Mouse (Mus musculus) limb, embryonic 14.5 days (tissue): ENCODE measurements around the gene Nup160. TPM values are rescaled to one million over a fixed set of nuclear protein-coding genes. Genes with fewer than 3 reads are reported as not detected.

Source experiments
- ATAC-seq: fragments of 200-750 bp; cut with Nextera tagmentation; 2 replicates; pipeline ENCODE4 v1.8.0; 2017; ENCODE audit warnings: low read depth, moderate number of reproducible peaks, moderate TSS enrichment; ENCODE audit not compliant: low FRiP score
- DNase-seq: peaks from one replicate; pipeline ENCODE4 v3.0.0-alpha.2; 2015; ENCODE audit warnings: low spot score
- H3K27ac ChIP-seq: fragments of 300-500 bp; sonication (generic); replicated peaks from 2 replicates; pipeline ENCODE4 v1.5.1; 2014; ENCODE audit warnings: low read depth, mild to moderate bottlenecking, low read length, moderate library complexity, mixed read lengths
- H3K27me3 ChIP-seq: fragments of 300-500 bp; sonication (generic); 2 replicates; pipeline ENCODE4 v1.6.1; 2014; ENCODE audit warnings: low read length, mixed read lengths; ENCODE audit not compliant: control insufficient read depth, insufficient read depth
- H3K36me3 ChIP-seq: fragments of 300-500 bp; sonication (generic); 2 replicates; pipeline ENCODE4 v1.6.1; 2014; ENCODE audit warnings: mild to moderate bottlenecking, low read length, moderate library complexity, mixed read lengths; ENCODE audit not compliant: control insufficient read depth, insufficient read depth
- H3K4me1 ChIP-seq: fragments of 300-500 bp; sonication (generic); 2 replicates; pipeline ENCODE4 v1.6.1; 2014; ENCODE audit warnings: antibody characterized with exemption, low read length, mixed read lengths; ENCODE audit not compliant: control insufficient read depth, insufficient read depth
- H3K4me2 ChIP-seq: fragments of 300-500 bp; sonication (generic); replicated peaks from 2 replicates; pipeline ENCODE4 v1.6.1; 2014; ENCODE audit warnings: low read depth, mild to moderate bottlenecking, low read length, moderate library complexity; ENCODE audit not compliant: severe bottlenecking
- H3K4me3 ChIP-seq: fragments of 300-500 bp; sonication (generic); replicated peaks from 2 replicates; pipeline ENCODE4 v1.5.1; 2014; ENCODE audit warnings: low read length
- H3K9ac ChIP-seq: fragments of 300-500 bp; sonication (generic); 2 replicates; pipeline ENCODE4 v1.6.1; 2014; ENCODE audit warnings: mild to moderate bottlenecking, low read depth, low read length, moderate library complexity; ENCODE audit not compliant: severe bottlenecking
- H3K9me3 ChIP-seq: fragments of 300-500 bp; sonication (generic); 2 replicates; pipeline ENCODE4 v1.6.1; 2016; ENCODE audit warnings: low read length; ENCODE audit not compliant: control insufficient read depth
- POLR2A ChIP-seq: fragments of 200-500 bp; IDR thresholded peaks from 2 replicates; pipeline ENCODE4 v1.8.0; 2012; ENCODE audit warnings: inconsistent platforms, mild to moderate bottlenecking, moderate library complexity, borderline replicate concordance; ENCODE audit not compliant: insufficient read depth, insufficient read length; ENCODE audit errors: extremely low read depth
- WGBS: fragments of 180-500 bp; shearing (Covaris S2); extraction: QIAGEN DNeasy Blood & Tissue Kit; methylation state at CpG from one replicate; pipeline ENCODE4 v1.1.7; 2014; 5-methylcytosine and 5-hydroxymethylcytosine counted together
- polyA plus RNA-seq, 2 experiments: library from polyadenylated mRNA; depleted of rRNA in 1 of 2; stranded (reverse) in 1 of 2; unstranded in 1 of 2; fragments of >200 nt; fragmentation: Nextera tagmentation in 1 of 2; extraction: Ambion mirVana in 1 of 2; gene quantifications; 2 replicates each; pipeline versions ENCODE4 v1.2.1 to v1.2.3; 2012 to 2014

The Nup160 gene
- polyA plus RNA-seq, 2 experiments, result 29.9 to 42.0 TPM

- Histone ChIP-seq H3K9me3 (no peaks in the 10 kb centered on the region), H3K36me3 (no peaks in the 10 kb centered on the region), H3K27me3 (no peaks in the 10 kb centered on the region), H3K9ac (no peak overlapping the region), H3K4me2 (no peak overlapping the region), H3K4me1 (no peaks in the 10 kb centered on the region), H3K27ac (no peak overlapping the region), H3K4me3 (no peak overlapping the region)
- ATAC-seq, result no peak
- TF ChIP-seq POLR2A, result no peak
- WGBS, result 73% methylated on average over 9 of the region's 10 CpGs
- DNase-seq, result no peak
Observed at GRCm38 (mm10) chr2:90652101-90652500, 24.9 kb upstream of the Nup160 start.

- Histone ChIP-seq H3K4me1 (no peaks in the 10 kb centered on the region), H3K36me3 (no peaks in the 10 kb centered on the region), H3K27ac (no peak overlapping the region), H3K27me3 (no peaks in the 10 kb centered on the region), H3K9me3 (no peaks in the 10 kb centered on the region), H3K9ac (no peak overlapping the region), H3K4me3 (no peak overlapping the region), H3K4me2 (no peak overlapping the region)
- WGBS, result 58% methylated on average over 4 of the region's 4 CpGs
- ATAC-seq (no peak), DNase-seq (no peak)
- no peak for TF ChIP-seq POLR2A
Observed at GRCm38 (mm10) chr2:90652993-90653392, 24.0 kb upstream of the Nup160 start.

- no peaks in the 10 kb centered on the region for H3K9me3 ChIP-seq
- no peak for TF ChIP-seq POLR2A
- no peak overlapping the region for H3K4me2 ChIP-seq
- H3K36me3 ChIP-seq, result no peaks in the 10 kb centered on the region
- DNase-seq (no peak), ATAC-seq (no peak)
- H3K27ac ChIP-seq, result no peak overlapping the region
- no peak overlapping the region for H3K4me3 ChIP-seq
- 60% methylated on average over 6 of the region's 6 CpGs for WGBS
- no peak overlapping the region for H3K9ac ChIP-seq
- no peaks in the 10 kb centered on the region for H3K4me1 ChIP-seq
- no peaks in the 10 kb centered on the region for H3K27me3 ChIP-seq
Observed at GRCm38 (mm10) chr2:90655449-90655848, 21.6 kb upstream of the Nup160 start.

- Histone ChIP-seq H3K9ac (no peak overlapping the region), H3K9me3 (no peaks in the 10 kb centered on the region), H3K4me3 (no peak overlapping the region), H3K27me3 (no peaks in the 10 kb centered on the region), H3K4me2 (no peak overlapping the region), H3K4me1 (no peaks in the 10 kb centered on the region), H3K27ac (no peak overlapping the region), H3K36me3 (no peaks in the 10 kb centered on the region)
- WGBS, result 75% methylated on average over 4 of the region's 4 CpGs
- ATAC-seq (no peak), DNase-seq (no peak)
- TF ChIP-seq POLR2A, result no peak
Observed at GRCm38 (mm10) chr2:90658613-90659012, 18.4 kb upstream of the Nup160 start.

- ATAC-seq (no peak), DNase-seq (no peak)
- 75% methylated on average over 1 of the region's 1 CpGs for WGBS
- Histone ChIP-seq H3K36me3 (no peaks in the 10 kb centered on the region), H3K9ac (no peak overlapping the region), H3K9me3 (no peaks in the 10 kb centered on the region), H3K4me2 (no peak overlapping the region), H3K4me1 (no peaks in the 10 kb centered on the region), H3K27me3 (no peaks in the 10 kb centered on the region), H3K27ac (no peak overlapping the region), H3K4me3 (no peak overlapping the region)
- TF ChIP-seq POLR2A, result no peak
Observed at GRCm38 (mm10) chr2:90659016-90659415, 18.0 kb upstream of the Nup160 start.

- WGBS, result 75% methylated on average over 3 of the region's 3 CpGs
- H3K9me3 ChIP-seq, result no peaks in the 10 kb centered on the region
- H3K36me3 ChIP-seq, result no peaks in the 10 kb centered on the region
- no peaks in the 10 kb centered on the region for H3K27me3 ChIP-seq
- DNase-seq, result no peak
- no peaks in the 10 kb centered on the region for H3K4me1 ChIP-seq
- no peak for TF ChIP-seq POLR2A
- no peak for ATAC-seq
- no peak overlapping the region for H3K9ac ChIP-seq
- H3K4me2 ChIP-seq, result no peak overlapping the region
- H3K4me3 ChIP-seq, result no peak overlapping the region
- no peak overlapping the region for H3K27ac ChIP-seq
Observed at GRCm38 (mm10) chr2:90659639-90660038, 17.4 kb upstream of the Nup160 start.
